Mouse (Mus musculus) myocyte (in vitro differentiated cells): ENCODE measurements at regions not wholly inside any gene's neighbourhood (a gene's known extent, or its start where the extent isn't known, plus 50 kb on each side); places are given as distances from the start of the nearest gene placed in this dataset.

Source experiments
- CEBPB ChIP-seq: IDR thresholded peaks from 2 replicates; pipeline ENCODE4 v1.6.1; 2011; ENCODE audit warnings: mild to moderate bottlenecking, moderate library complexity; ENCODE audit not compliant: poor library complexity, insufficient read depth, severe bottlenecking
- E2F4 ChIP-seq: IDR thresholded peaks from one replicate; pipeline ENCODE4 v1.6.1; 2011; ENCODE audit warnings: mild to moderate bottlenecking, control low read depth, moderate library complexity; ENCODE audit not compliant: insufficient read depth
- MAX ChIP-seq: IDR thresholded peaks from one replicate; pipeline ENCODE4 v1.6.1; 2011; ENCODE audit warnings: low read depth, mild to moderate bottlenecking, control low read depth
- MYOD1 ChIP-seq, 3 experiments: IDR thresholded peaks; one replicate each; pipeline ENCODE4 v1.6.1; 2011; ENCODE audit warnings: control low read depth in 2 of 3, low read depth in 2 of 3, mild to moderate bottlenecking in 2 of 3, moderate library complexity in 1 of 3; ENCODE audit not compliant: insufficient read length in 2 of 3, control insufficient read depth in 1 of 3
- MYOG ChIP-seq, 3 experiments: IDR thresholded peaks; one replicate each; pipeline ENCODE4 v1.6.1; 2011; ENCODE audit warnings: control low read depth in 2 of 3, low read depth in 2 of 3, mild to moderate bottlenecking in 2 of 3; ENCODE audit not compliant: insufficient read length in 2 of 3, control insufficient read depth in 1 of 3, insufficient read depth in 1 of 3
- POLR2A ChIP-seq: IDR thresholded peaks from one replicate; pipeline ENCODE4 v1.6.1; 2011; ENCODE audit warnings: low read depth, mild to moderate bottlenecking, control low read depth, moderate library complexity; ENCODE audit not compliant: insufficient read length
- POLR2AphosphoS2 ChIP-seq: IDR thresholded peaks from one replicate; pipeline ENCODE4 v1.6.1; 2011; ENCODE audit warnings: low read depth, control low read depth; ENCODE audit not compliant: insufficient read length
- REST ChIP-seq: IDR thresholded peaks from one replicate; pipeline ENCODE4 v1.6.1; 2011; ENCODE audit warnings: mild to moderate bottlenecking, control low read depth, moderate library complexity; ENCODE audit not compliant: insufficient read depth, insufficient read length
- TCF12 ChIP-seq: IDR thresholded peaks from one replicate; pipeline ENCODE4 v1.6.1; 2011; ENCODE audit warnings: mild to moderate bottlenecking, control low read depth; ENCODE audit not compliant: poor library complexity, insufficient read depth, severe bottlenecking
- TCF3 ChIP-seq: IDR thresholded peaks from one replicate; pipeline ENCODE4 v1.6.1; 2011; ENCODE audit warnings: low read depth, control low read depth; ENCODE audit not compliant: insufficient read length
- USF1 ChIP-seq: IDR thresholded peaks from one replicate; pipeline ENCODE4 v1.6.1; 2011; ENCODE audit warnings: low read depth, mild to moderate bottlenecking, control low read depth, moderate library complexity

GRCm38 (mm10) chr7:34571295-34571694 is 85.2 kb downstream of the Kctd15 start:
- TF ChIP-seq POLR2A, result no peak
- no peak for TF ChIP-seq REST
- no peak for TF ChIP-seq MAX
- TF ChIP-seq USF1, result no peak
- TF ChIP-seq MYOG (IDR thresholded peaks at IDR 0.05; ENCODE audit: control insufficient read depth in 1 of 3, insufficient read depth in 1 of 3, insufficient read length in 2 of 3, low read depth in 2 of 3), result no peak
- TF ChIP-seq TCF12, result no peak
- no peak for TF ChIP-seq TCF3
- no peak for TF ChIP-seq CEBPB
- no peak for TF ChIP-seq POLR2AphosphoS2
- TF ChIP-seq E2F4, result no peak
- TF ChIP-seq MYOD1 (IDR thresholded peaks at IDR 0.05; ENCODE audit: control insufficient read depth in 1 of 3, insufficient read length in 2 of 3, low read depth in 2 of 3), result no peak
